Mouse (Mus musculus) urinary bladder, postnatal 36 days (tissue): ENCODE data around the gene Dnajc5.
A peak's percentile ranks its signal among the peaks of the same experiment; 100 is the strongest.

ENCODE experiments used
- DNase-seq, 2 experiments: peaks; one replicate each; pipeline ENCODE4 v3.0.0; 2022; ENCODE audit warnings: low spot score in 2 of 2, mixed read lengths in 1 of 2

Dnajc5 gene

GRCm38 (mm10) chr2:181589011-181589731, 68.9 kb downstream of the Dnajc5 start:
- no peak for DNase-seq

- no peak for DNase-seq
Measured at GRCm38 (mm10) chr2:181589732-181590105, 69.4 kb downstream of the Dnajc5 start.

GRCm38 (mm10) chr2:181590471-181590870, 70.2 kb downstream of the Dnajc5 start:
- DNase-seq = no peak

GRCm38 (mm10) chr2:181591528-181592085, 71.3 kb downstream of the Dnajc5 start, which contains the start of gene Prpf6:
TSS of gene Prpf6 (plus strand) at chr2:181591868.
- no peak for DNase-seq

- DNase-seq = peak; percentile 61 to 64
Measured at GRCm38 (mm10) chr2:181592231-181593041, 72.2 kb downstream of the Dnajc5 start, which contains the start of gene Zfp512b. TSS of gene Zfp512b (minus strand) at chr2:181592803.

- DNase-seq = no peak
Measured at GRCm38 (mm10) chr2:181593042-181593421, 72.7 kb downstream of the Dnajc5 start.

GRCm38 (mm10) chr2:181593937-181594336, 73.7 kb downstream of the Dnajc5 start:
- DNase-seq = no peak

GRCm38 (mm10) chr2:181594946-181595696, 74.8 kb downstream of the Dnajc5 start:
- DNase-seq = no peak

- no peak for DNase-seq
Measured at GRCm38 (mm10) chr2:181596221-181596960, 76.1 kb downstream of the Dnajc5 start.

- DNase-seq = no peak
Measured at GRCm38 (mm10) chr2:181597378-181598061, 77.2 kb downstream of the Dnajc5 start.

- peak; percentile 57 to 66 for DNase-seq
Measured at GRCm38 (mm10) chr2:181598454-181599351, 78.4 kb downstream of the Dnajc5 start, which contains the start of gene Samd10. TSS of gene Samd10 (minus strand) at chr2:181599212.

- DNase-seq = no peak
Measured at GRCm38 (mm10) chr2:181600226-181600758, 80.0 kb downstream of the Dnajc5 start.

GRCm38 (mm10) chr2:181600828-181601750, 80.8 kb downstream of the Dnajc5 start:
- peak; percentile 89 to 97 for DNase-seq

GRCm38 (mm10) chr2:181601751-181602145, 81.5 kb downstream of the Dnajc5 start:
- no peak for DNase-seq

- no peak for DNase-seq
Measured at GRCm38 (mm10) chr2:181602367-181602766, 82.1 kb downstream of the Dnajc5 start.
